Comparison of ENCODE assay signal across 15 mouse cellular contexts in genomic region chr9:116136811-116137210, GRCm38 (mm10). TPM values are rescaled to one million over a fixed set of nuclear protein-coding genes. Genes with fewer than 3 reads are reported as not detected.
A peak's percentile ranks its signal among the peaks of the same experiment; 100 is the strongest.
DNase-seq lines count a peak whose midpoint lies in the region; ATAC-seq and TF ChIP-seq lines count a peak whose summit lies in the region.
"Had no signal": no experiment of that assay in that cellular context is flagged by ENCODE, and none has a peak within 500 bp of the region (broad histone marks: within the 10 kb centered on the region; RNA-seq: fewer than 3 reads in every experiment).

No protein-coding gene starts in this region.

- H3K79me2 ChIP-seq in liver, adult 2 months (ENCODE audit: control insufficient read depth, insufficient read depth, low read length), result peaks cover 8% of the 10 kb centered on the region; the same call in 1 of the 2 replicates
- peaks cover 90% of the 10 kb centered on the region for H3K79me2 ChIP-seq in macrophage (ENCODE audit: inconsistent target)

- intact Hi-C loops in left cerebral cortex, postnatal 36 days (cut with DNase I), result no loop called here

- no peak for TF ChIP-seq POLR2A in liver, adult 2 months (IDR thresholded peaks at IDR 0.05; ENCODE audit: extremely low read depth, insufficient read depth, low read length)

- 38% methylated on average over 5 of the region's 5 CpGs for WGBS in liver, adult 2 months
- WGBS in liver, embryonic 11.5 days, result 81% methylated on average over 5 of the region's 5 CpGs
- WGBS in macrophage (ENCODE audit: missing documents), result 43% methylated on average over 5 of the region's 5 CpGs

- H3K36me3 ChIP-seq in liver, adult 2 months (ENCODE audit: control insufficient read depth, insufficient read depth, low read length), result no peaks in the 10 kb centered on the region
- no peaks in the 10 kb centered on the region for H3K36me3 ChIP-seq in liver, embryonic 11.5 days (ENCODE audit: control insufficient read depth, insufficient read depth, low read length)
- 0 out of 2 replicates have a peak, but pooled peaks cover under 1% of the 10 kb centered on the region for H3K36me3 ChIP-seq in macrophage (ENCODE audit: inconsistent target)
- H3K36me3 ChIP-seq: heart, embryonic 10.5 days; midbrain, embryonic 13.5 days had no signal

- H3K27ac ChIP-seq in liver, adult 2 months (replicated peaks; ENCODE audit: insufficient read depth, low read depth, low read length), result peak overlapping the region; percentile 20; the same call in 1 of the 2 replicates
- no peak overlapping the region for H3K27ac ChIP-seq in liver, embryonic 11.5 days (ENCODE audit: low read depth, low read length)
- peak overlapping the region; percentile 61 for H3K27ac ChIP-seq in macrophage
- H3K27ac ChIP-seq: embryonic facial prominence, embryonic 12.5 days; heart, embryonic 10.5 days; kidney, embryonic 15.5 days; layer of hippocampus, adult 2 months; midbrain, embryonic 13.5 days had no signal

- no peak overlapping the region for H3K9ac ChIP-seq in liver, adult 2 months (ENCODE audit: low read depth, low read length)
- no peak overlapping the region for H3K9ac ChIP-seq in liver, embryonic 11.5 days (ENCODE audit: low read depth, low read length)
- H3K9ac ChIP-seq: embryonic facial prominence, embryonic 12.5 days; kidney, embryonic 15.5 days; midbrain, embryonic 13.5 days had no signal

- no peaks in the 10 kb centered on the region for H3K9me3 ChIP-seq in liver, embryonic 11.5 days (ENCODE audit: control insufficient read depth, low read length)
- H3K9me3 ChIP-seq: embryonic facial prominence, embryonic 12.5 days; heart, embryonic 10.5 days; kidney, embryonic 15.5 days; midbrain, embryonic 13.5 days had no signal

- peaks cover 29% of the 10 kb centered on the region for H3K4me1 ChIP-seq in liver, adult 2 months (ENCODE audit: control insufficient read depth, insufficient read depth, low read length)
- H3K4me1 ChIP-seq in liver, embryonic 11.5 days (replicated peaks; ENCODE audit: control insufficient read depth, insufficient read depth, low read length), result no peaks in the 10 kb centered on the region; the same call in 1 of the 2 replicates

- no peak for ATAC-seq in liver, embryonic 11.5 days (replicated peaks; ENCODE audit: low FRiP score)
- ATAC-seq in CD4-positive, CD25-positive, alpha-beta regulatory T cell, adult 4 months, result peak; percentile 36
- ATAC-seq: midbrain, embryonic 13.5 days had no signal

- no peak for TF ChIP-seq CTCF in liver, adult 2 months (IDR thresholded peaks at IDR 0.05; ENCODE audit: low read depth, low read length)

- no peak overlapping the region for H3K4me3 ChIP-seq in liver, adult 2 months (ENCODE audit: insufficient read depth, low read depth, low read length)
- H3K4me3 ChIP-seq in liver, embryonic 11.5 days (ENCODE audit: low read depth, low read length), result no peak overlapping the region
- H3K4me3 ChIP-seq in macrophage (ENCODE audit: inconsistent target), result no peak overlapping the region
- H3K4me3 ChIP-seq: embryonic facial prominence, embryonic 12.5 days; heart, embryonic 10.5 days; kidney, embryonic 15.5 days; layer of hippocampus, adult 2 months; midbrain, embryonic 13.5 days had no signal

- DNase-seq in liver, adult 2 months (ENCODE audit: extremely low read depth, low read depth, low spot score), result peak; percentile 69
- DNase-seq in liver, embryonic 11.5 days (ENCODE audit: low spot score), result no peak
- peak; percentile 46 for DNase-seq in adipocyte (ENCODE audit: low spot score)
- DNase-seq in left cerebral cortex, postnatal 36 days (ENCODE audit: low spot score in 2 of 2), result no peak
- no peak for DNase-seq in thymus, postnatal 0 days (ENCODE audit: low spot score)
- DNase-seq: cerebellum, adult 18-20 months; heart, postnatal 14 days; lung, postnatal 14 days had no signal

- H3K4me2 ChIP-seq in liver, embryonic 11.5 days, result no peak overlapping the region
- H3K4me2 ChIP-seq: embryonic facial prominence, embryonic 12.5 days; kidney, embryonic 15.5 days; midbrain, embryonic 13.5 days had no signal

- no peaks in the 10 kb centered on the region for H3K27me3 ChIP-seq in liver, adult 2 months (ENCODE audit: control insufficient read depth, insufficient read depth, low read length)
- H3K27me3 ChIP-seq in liver, embryonic 11.5 days (replicated peaks; ENCODE audit: control insufficient read depth, insufficient read depth, low read length), result no peaks in the 10 kb centered on the region
- H3K27me3 ChIP-seq: embryonic facial prominence, embryonic 12.5 days; kidney, embryonic 15.5 days; midbrain, embryonic 13.5 days had no signal

RNA-seq across cellular contexts. Expression of gene Tgfbr2, which starts 38.3 kb away (rescaled TPM):
- total RNA-seq in liver, adult 2 months (2014; rRNA removed), result 8.3 and 10.3 TPM in 2 replicates
- polyA plus RNA-seq in liver, adult 2 months (2012; rRNA removed), result 5.7 and 8.2 TPM in 2 replicates
- 9.5 and 10.5 TPM in 2 replicates for polyA plus RNA-seq in liver, embryonic 11.5 days (2014; fragmentation: Nextera tagmentation; extraction: Ambion mirVana)
- polyA plus RNA-seq in CD4-positive, CD25-positive, alpha-beta regulatory T cell, adult 4 months (2017; shearing (Covaris generic)), result 10 to 100 TPM; 24.3 to 26.3 TPM
- 10 to 100 TPM; 15.9 to 41.2 (median 29.0) TPM for total RNA-seq in macrophage (2018; cell fraction: chromatin; rRNA removed)
- 100 to 1,000 TPM in 14 of 26 experiments, 10 to 100 TPM in 12; 65.6 to 133 (median 103) TPM for total RNA-seq in macrophage (2018; cell fraction: cytosol; rRNA removed)
- total RNA-seq in macrophage (2018; cell fraction: nucleus; rRNA removed), result 100 to 1,000 TPM in 6 of 26 experiments, 10 to 100 TPM in 20; 35.9 to 112 (median 82.4) TPM
- 69.5 to 93.5 TPM (median 80.3 TPM) in 3 replicates for polyA plus RNA-seq in macrophage (2018)
- 10 to 100 TPM; 12.2 to 12.3 TPM for total RNA-seq in left cerebral cortex, postnatal 36 days (2021)
- polyA plus RNA-seq in thymus, postnatal 0 days (2015; fragmentation: Nextera tagmentation; extraction: Ambion mirVana), result 21.0 and 22.0 TPM in 2 replicates

Comparison
In these comparisons a context has a peak if more than half of its experiments do, and no peak if none do; other contexts are left out.
1. DNase-seq: peak in liver, adult 2 months (single experiment) and adipocyte (single experiment); none in liver, embryonic 11.5 days (single experiment), left cerebral cortex, postnatal 36 days (0 of 2) and thymus, postnatal 0 days (single experiment).